Mouse (Mus musculus): ENCODE results near the gene Olfr204. TPM values are rescaled to one million over a fixed set of nuclear protein-coding genes. Genes with fewer than 3 reads are reported as not detected.

Olfr204 gene
- polyA plus RNA-seq (2015; fragmentation: Nextera tagmentation; extraction: Ambion mirVana) = not detected in 2 replicates

DNA sequence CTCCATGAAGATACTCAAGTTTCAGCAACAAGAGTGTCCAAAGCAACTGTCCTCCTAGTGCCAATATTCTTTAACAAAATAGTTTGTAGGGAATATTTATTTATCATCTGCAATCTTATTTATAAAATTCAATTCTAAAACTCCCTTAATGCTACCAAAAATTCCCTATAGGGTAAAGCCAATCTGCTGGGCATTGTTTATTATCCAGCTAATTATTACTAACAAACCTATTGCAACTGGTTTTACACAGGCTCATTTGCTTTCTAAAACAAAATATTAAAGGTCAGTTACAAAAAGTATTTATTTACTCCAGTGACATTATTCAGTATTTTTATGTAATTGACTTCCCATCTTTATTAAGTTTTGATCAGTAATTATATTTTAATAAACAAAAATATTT is at the start of gene Olfr204:
Gene Olfr204 (minus strand): TSS at position 101 of the 400 bp plus-strand sequence.

DNA sequence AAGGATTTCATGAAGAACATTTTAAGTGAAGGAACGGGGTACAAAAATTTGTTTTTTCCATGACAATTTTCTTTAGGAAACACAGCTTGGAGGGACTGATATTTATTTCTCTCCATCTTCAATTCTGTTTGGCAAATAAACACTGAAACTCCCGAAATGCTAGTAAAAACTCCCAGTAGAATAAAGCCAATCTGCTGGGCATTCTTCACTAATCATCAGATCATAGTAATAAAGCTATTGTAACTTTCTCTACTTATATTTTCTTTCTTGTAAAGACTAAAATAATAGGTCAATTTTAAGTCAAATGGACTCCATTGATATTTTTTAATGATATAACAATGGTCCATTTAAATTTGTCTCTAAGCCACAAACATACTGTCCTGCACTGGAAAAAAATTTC is 45.8 kb upstream of the Olfr204 start, which contains the start of gene Olfr209:
Gene Olfr209 (minus strand): TSS at position 101 of the 400 bp plus-strand sequence.

DNA sequence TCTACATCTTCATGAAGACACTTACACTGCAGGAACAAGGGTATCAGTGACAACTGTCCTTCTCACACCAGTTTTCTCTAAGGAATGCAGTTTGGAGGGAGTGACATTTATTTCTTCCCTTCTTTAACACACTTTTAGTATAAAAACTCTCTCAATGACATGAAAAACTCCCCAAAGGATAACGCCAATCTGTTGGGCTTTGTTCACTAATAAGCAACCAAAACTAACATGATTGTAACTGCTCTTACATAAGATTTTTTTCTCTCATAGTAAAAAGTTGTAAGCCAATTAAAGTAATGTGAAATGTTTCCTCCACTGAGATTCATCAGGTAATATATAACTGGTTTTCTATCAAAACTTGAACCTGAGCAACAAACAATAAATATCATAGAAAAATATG is 31.1 kb upstream of the Olfr204 start, which contains the start of gene Olfr206:
Gene Olfr206 (minus strand): TSS at position 101 of the 400 bp plus-strand sequence.

DNA sequence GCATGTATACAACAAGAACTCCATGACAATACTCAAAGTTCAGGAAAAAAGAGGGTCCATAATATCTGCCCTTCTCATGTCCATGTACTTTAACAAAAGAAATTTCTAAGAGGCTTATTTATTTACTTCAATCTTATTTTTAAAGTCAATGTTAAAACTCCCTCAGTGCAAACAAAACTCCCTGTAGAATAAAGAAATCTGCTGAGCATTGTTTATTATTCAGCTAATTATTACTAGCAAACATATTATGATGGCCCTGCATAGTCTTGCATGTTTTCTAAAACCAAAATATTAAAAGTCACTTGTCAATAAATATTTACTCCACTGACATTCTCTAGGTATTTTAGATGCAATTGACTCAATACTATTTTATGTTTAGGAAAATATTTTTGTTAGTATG is 13.0 kb upstream of the Olfr204 start, which contains the start of gene Olfr205:
Gene Olfr205 (minus strand): TSS at position 101 of the 400 bp plus-strand sequence.

DNA sequence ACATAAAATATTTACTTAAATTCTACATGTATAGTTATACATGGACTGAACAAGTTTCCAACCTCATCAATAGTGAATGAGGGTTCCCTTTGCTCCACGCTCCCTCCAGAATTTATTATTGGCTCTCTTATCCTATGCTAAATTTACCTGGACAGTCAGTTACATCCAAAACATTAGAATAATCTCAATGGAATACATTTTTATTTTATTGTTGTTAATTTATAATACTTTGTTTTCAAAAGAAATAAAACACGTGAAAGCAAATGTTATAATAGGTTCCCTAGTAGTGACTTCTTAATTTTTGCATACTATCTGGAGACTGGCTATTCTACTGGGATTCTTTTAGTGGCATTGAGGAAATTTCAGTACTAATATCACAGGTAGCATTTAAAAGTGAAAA is 19.5 kb downstream of the Olfr204 start, which contains the start of gene Olfr203:
Gene Olfr203 (plus strand): TSS at position 301 of the 400 bp plus-strand sequence.

DNA sequence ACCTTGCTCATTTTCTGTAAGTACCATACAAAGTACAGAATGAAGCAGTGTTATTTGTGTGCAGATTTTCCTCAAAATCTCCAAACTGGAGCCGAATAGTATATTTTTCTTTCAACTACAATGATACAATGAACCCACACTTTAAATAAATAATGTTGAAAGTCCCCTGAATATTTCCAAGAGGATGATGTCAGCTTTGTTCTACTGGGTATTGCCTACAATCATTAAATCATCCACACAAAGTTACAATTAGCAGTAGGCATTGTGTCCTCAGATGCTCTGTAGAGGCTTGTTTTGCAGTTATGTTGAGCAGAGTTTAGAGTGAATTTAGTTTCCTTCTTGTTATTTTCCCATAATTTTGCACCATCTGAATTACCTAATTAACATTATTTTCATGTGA is 31.4 kb downstream of the Olfr204 start, which contains the start of gene Olfr202:
Gene Olfr202 (minus strand): TSS at position 101 of the 400 bp plus-strand sequence.

DNA sequence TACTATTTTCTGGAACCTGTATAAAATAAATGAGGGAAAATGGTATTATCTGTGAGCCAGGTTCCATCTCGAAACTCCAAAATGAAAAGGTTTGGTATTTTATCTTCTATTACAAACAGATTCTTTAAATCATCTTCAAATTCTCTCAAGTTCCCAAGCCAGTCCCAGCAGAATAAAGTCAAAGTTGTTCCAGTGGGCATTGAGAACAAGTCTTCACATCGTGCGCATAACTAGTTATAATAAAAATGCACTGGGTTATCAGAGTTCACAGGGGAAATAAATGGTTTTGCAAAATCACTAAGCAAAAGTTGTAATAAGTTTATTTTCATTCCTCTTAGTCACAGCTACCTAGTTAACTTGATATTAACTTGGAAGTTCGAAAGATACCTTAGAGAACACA is 45.5 kb downstream of the Olfr204 start, which contains the start of gene Olfr201:
Gene Olfr201 (minus strand): TSS at position 101 of the 400 bp plus-strand sequence.

Other genes starting within 250 kb of the Olfr204 start
- gene Olfr190, start 240.2 kb downstream of the Olfr204 start, polyA plus RNA-seq (2015; fragmentation: Nextera tagmentation; extraction: Ambion mirVana) = not detected in 2 replicates
- gene Olfr191, start 228.4 kb downstream of the Olfr204 start, polyA plus RNA-seq (2015; fragmentation: Nextera tagmentation; extraction: Ambion mirVana) = not detected in 2 replicates
- not detected in 2 replicates for gene Olfr193, start 206.4 kb downstream of the Olfr204 start, polyA plus RNA-seq (2015; fragmentation: Nextera tagmentation; extraction: Ambion mirVana)
- not detected in 2 replicates for gene Olfr194, start 197.2 kb downstream of the Olfr204 start, polyA plus RNA-seq (2015; fragmentation: Nextera tagmentation; extraction: Ambion mirVana)
- not detected in 2 replicates for gene Olfr195, start 171.2 kb downstream of the Olfr204 start, polyA plus RNA-seq (2015; fragmentation: Nextera tagmentation; extraction: Ambion mirVana)
- gene Olfr196, start 147.8 kb downstream of the Olfr204 start, polyA plus RNA-seq (2015; fragmentation: Nextera tagmentation; extraction: Ambion mirVana) = not detected in 2 replicates
- gene Olfr198, start 114.7 kb downstream of the Olfr204 start, polyA plus RNA-seq (2015; fragmentation: Nextera tagmentation; extraction: Ambion mirVana) = not detected in 2 replicates
- not detected in 2 replicates for gene Olfr199, start 98.5 kb downstream of the Olfr204 start, polyA plus RNA-seq (2015; fragmentation: Nextera tagmentation; extraction: Ambion mirVana)
- gene Olfr201, start 45.6 kb downstream of the Olfr204 start, polyA plus RNA-seq (2015; fragmentation: Nextera tagmentation; extraction: Ambion mirVana) = not detected in 2 replicates
- gene Olfr202, start 31.5 kb downstream of the Olfr204 start, polyA plus RNA-seq (2015; fragmentation: Nextera tagmentation; extraction: Ambion mirVana) = not detected in 2 replicates
- not detected in 2 replicates for gene Olfr203, start 19.4 kb downstream of the Olfr204 start, polyA plus RNA-seq (2015; fragmentation: Nextera tagmentation; extraction: Ambion mirVana)
- gene Olfr205, start 12.9 kb upstream of the Olfr204 start, polyA plus RNA-seq (2015; fragmentation: Nextera tagmentation; extraction: Ambion mirVana) = not detected in 2 replicates
- gene Olfr206, start 31.0 kb upstream of the Olfr204 start, polyA plus RNA-seq (2015; fragmentation: Nextera tagmentation; extraction: Ambion mirVana) = not detected in 2 replicates
- not detected in 2 replicates for gene Olfr209, start 45.7 kb upstream of the Olfr204 start, polyA plus RNA-seq (2015; fragmentation: Nextera tagmentation; extraction: Ambion mirVana)
- 0.06 TPM in 1 of 2 replicates, not detected in the other for gene Gabrr3, start 89.1 kb upstream of the Olfr204 start, polyA plus RNA-seq (2015; fragmentation: Nextera tagmentation; extraction: Ambion mirVana)
- gene Riox2, start 153.5 kb upstream of the Olfr204 start, polyA plus RNA-seq (2015; fragmentation: Nextera tagmentation; extraction: Ambion mirVana) = 11.9 and 12.6 TPM in 2 replicates

Measured in neural tube, postnatal 0 days (tissue).